Mouse (Mus musculus) duodenum, adult 2 months (tissue): Measurements from ENCODE around the gene Olfr1324. TPM values are rescaled to one million over a fixed set of nuclear protein-coding genes. Genes with fewer than 3 reads are reported as not detected.

Experiments used
- polyA plus RNA-seq: library from polyadenylated mRNA; depleted of rRNA; stranded (reverse); fragments of >200 nt; gene quantifications from 2 replicates; pipeline ENCODE4 v1.2.3, GENCODE M21; 2012; ENCODE audit warnings: low replicate concordance; rRNA removed

The Olfr1324 gene
- polyA plus RNA-seq = not detected in 2 replicates

GRCm38 (mm10) chrX:50428398-50428797 lies at the start of gene Olfr1324:
TSS of gene Olfr1324 (minus strand) at chrX:50428498.

